Mouse (Mus musculus): Measurements from ENCODE around the gene Gfi1b. TPM values are rescaled to one million over a fixed set of nuclear protein-coding genes. Genes with fewer than 3 reads are reported as not detected.

The Gfi1b gene
- 5.2 and 5.5 TPM in 2 replicates for polyA plus RNA-seq (2012; rRNA removed)

DNA sequence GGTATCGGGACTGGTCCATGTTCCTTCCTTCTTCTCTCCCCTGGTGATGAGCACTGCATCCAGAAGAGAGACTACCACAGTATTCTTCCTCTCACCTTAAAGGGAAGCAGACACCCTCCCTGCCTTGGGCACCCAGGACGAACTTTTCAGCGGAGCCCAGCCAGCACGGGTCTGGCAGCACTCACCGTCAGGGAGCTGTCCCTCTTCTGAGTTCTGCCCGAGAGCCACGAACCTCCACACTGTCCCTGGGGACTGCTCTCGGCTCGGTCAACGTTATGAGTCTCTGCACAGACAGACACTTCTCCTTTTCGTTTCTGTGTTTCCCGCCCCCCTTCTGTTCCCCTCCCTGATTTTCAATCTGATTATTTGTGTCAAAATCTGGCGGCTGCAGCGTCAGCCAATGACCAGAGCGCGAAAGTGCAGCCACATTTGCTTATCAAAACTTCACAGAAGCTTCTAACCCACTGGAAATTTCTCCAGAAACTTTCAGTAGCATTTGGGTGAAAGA, at the start of gene Gfi1b:
Gene Gfi1b, minus strand, starts transcription at position 319 of the 508 bp plus-strand sequence.

DNA sequence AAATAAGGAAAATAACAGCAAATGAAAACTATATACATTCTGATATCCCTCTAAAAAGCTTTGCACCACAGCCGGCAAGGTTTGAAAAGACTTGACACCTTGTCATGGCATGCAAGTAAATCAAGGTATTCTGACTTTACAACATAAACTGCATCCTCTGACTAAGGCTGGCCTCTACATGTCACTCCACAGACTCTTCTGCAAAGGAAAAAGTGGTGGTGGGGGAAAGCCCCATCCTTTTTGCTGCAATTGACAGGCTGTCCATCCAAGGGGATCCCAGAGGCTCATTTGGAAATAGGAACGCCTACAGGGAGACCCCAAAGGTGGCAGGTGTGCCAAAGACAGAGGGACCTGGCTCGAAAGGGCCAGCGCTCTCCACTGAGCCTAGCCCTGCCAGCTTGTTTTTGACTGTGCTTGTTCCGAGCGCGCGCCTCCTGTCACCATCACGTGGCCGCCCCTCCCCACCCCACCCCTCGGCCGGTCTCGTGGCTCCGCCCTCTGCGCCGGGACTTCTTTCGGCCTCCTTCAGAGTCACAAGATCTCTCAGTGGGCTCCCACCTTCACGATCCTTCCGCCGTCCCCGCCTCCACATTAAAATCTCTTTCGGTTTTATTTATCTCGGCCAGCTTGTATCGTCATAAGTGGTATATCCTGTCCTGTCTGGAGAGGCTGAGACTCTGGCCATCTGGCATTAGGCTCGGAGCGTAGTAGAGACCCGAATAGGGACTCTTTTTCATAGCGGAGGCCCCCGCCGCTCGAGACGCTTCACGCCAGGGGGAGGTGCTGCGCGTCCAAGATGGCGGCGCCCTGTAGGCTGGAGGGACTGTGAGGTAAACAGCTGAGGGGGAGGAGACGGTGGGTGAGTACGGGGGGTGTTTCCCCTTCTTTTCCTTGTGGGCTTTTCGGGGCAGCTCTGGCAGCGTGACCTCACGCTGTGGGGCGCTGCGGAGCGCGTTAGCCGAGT, 19.0 kb upstream of the Gfi1b start, which contains the start of gene Tsc1:
Gene Tsc1, plus strand, starts transcription at position 768 of the 964 bp plus-strand sequence.

DNA sequence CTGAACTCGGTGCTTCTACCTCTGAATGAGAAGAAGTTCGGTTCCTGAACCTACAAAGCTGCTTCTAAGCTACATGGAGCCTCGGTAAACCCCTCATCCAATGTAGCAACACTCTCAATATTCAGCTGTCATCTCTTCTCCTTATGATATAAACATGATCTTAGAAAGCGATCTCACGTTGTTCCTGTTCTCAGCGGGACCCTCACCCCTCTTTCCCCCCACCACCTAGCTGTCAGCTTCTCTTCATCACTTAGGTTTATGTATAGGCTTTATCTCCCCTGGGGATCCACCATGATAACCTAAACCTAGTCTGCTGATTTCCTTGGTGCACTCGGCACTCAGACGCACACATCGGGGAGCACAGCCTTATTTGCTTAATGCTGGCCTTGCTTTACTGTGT, 38.1 kb downstream of the Gfi1b start, which contains the start of gene Gtf3c5:
Gene Gtf3c5, minus strand, starts transcription at position 101 of the 400 bp plus-strand sequence.

GRCm38 (mm10) chr2:28563303-28563702, 58.5 kb downstream of the Gfi1b start, which contains the start of gene Cel:
Gene Cel, minus strand, starts transcription at chr2:28563403.

Other genes starting within 250 kb of the Gfi1b start
- gene Ppp1r26, start 175.2 kb downstream of the Gfi1b start, polyA plus RNA-seq (2012; rRNA removed), result 9.9 and 11.1 TPM in 2 replicates
- 0.40 and 0.55 TPM in 2 replicates for gene 1700007K13Rik, start 155.7 kb downstream of the Gfi1b start, polyA plus RNA-seq (2012; rRNA removed)
- gene Mrps2, start 153.9 kb downstream of the Gfi1b start, polyA plus RNA-seq (2012; rRNA removed), result 27.8 and 52.9 TPM in 2 replicates
- 0.41 and 0.81 TPM in 2 replicates for gene Gbgt1, start 125.1 kb downstream of the Gfi1b start, polyA plus RNA-seq (2012; rRNA removed)
- 0.42 and 0.97 TPM in 2 replicates for gene Gm10134, start 115.9 kb downstream of the Gfi1b start, polyA plus RNA-seq (2012; rRNA removed)
- 76.5 and 84.6 TPM in 2 replicates for gene Ralgds, start 108.9 kb downstream of the Gfi1b start, polyA plus RNA-seq (2012; rRNA removed)
- 0.02 and 0.06 TPM in 2 replicates for gene Cel, start 58.6 kb downstream of the Gfi1b start, polyA plus RNA-seq (2012; rRNA removed)
- gene Gtf3c5, start 38.2 kb downstream of the Gfi1b start, polyA plus RNA-seq (2012; rRNA removed), result 52.6 and 56.7 TPM in 2 replicates
- gene Tsc1, start 19.2 kb upstream of the Gfi1b start, polyA plus RNA-seq (2012; rRNA removed), result 21.7 and 25.1 TPM in 2 replicates
- 1.1 and 1.5 TPM in 2 replicates for gene Spaca9, start 77.7 kb upstream of the Gfi1b start, polyA plus RNA-seq (2012; rRNA removed)
- gene Ak8, start 78.2 kb upstream of the Gfi1b start, polyA plus RNA-seq (2012; rRNA removed), result 0.29 and 0.39 TPM in 2 replicates
- gene Gtf3c4, start 218.4 kb upstream of the Gfi1b start, polyA plus RNA-seq (2012; rRNA removed), result 26.6 and 27.2 TPM in 2 replicates
- 13.2 and 13.9 TPM in 2 replicates for gene Ddx31, start 218.4 kb upstream of the Gfi1b start, polyA plus RNA-seq (2012; rRNA removed)